Mouse (Mus musculus) midbrain, postnatal 0 days (tissue): ENCODE results near the gene Hnrnpul2. TPM values are rescaled to one million over a fixed set of nuclear protein-coding genes. Genes with fewer than 3 reads are reported as not detected.
"Not testable (repeated sequence)": the region's sequence is repeated elsewhere in the genome, so short reads cannot be mapped to it uniquely, and the experiment has no call there.

Experiments used
- ATAC-seq: fragments of 200-750 bp; cut with Nextera tagmentation; 2 replicates; pipeline ENCODE4 v1.8.0; 2017; ENCODE audit warnings: moderate number of reproducible peaks, mild to moderate bottlenecking, moderate TSS enrichment, moderate library complexity; ENCODE audit not compliant: low FRiP score
- DNase-seq: peaks from one replicate; pipeline ENCODE4 v3.0.0-alpha.2; 2015; ENCODE audit warnings: low spot score
- H3K27ac ChIP-seq: fragments of 300-500 bp; sonication (generic); 2 replicates; pipeline ENCODE4 v1.5.1; 2014; ENCODE audit warnings: low read depth, mild to moderate bottlenecking, low read length, mixed read lengths
- H3K27me3 ChIP-seq: fragments of 300-500 bp; sonication (generic); 2 replicates; pipeline ENCODE4 v1.6.1; 2014; ENCODE audit warnings: low read length, control low read depth, mixed read lengths; ENCODE audit not compliant: insufficient read depth
- H3K36me3 ChIP-seq: fragments of 300-500 bp; sonication (generic); 2 replicates; pipeline ENCODE4 v1.6.1; 2014; ENCODE audit warnings: low read length, control low read depth, mixed read lengths; ENCODE audit not compliant: insufficient read depth
- H3K4me1 ChIP-seq: fragments of 300-500 bp; sonication (generic); 2 replicates; pipeline ENCODE4 v1.6.1; 2014; ENCODE audit warnings: mild to moderate bottlenecking, control low read depth, antibody characterized with exemption, low read length, mixed read lengths; ENCODE audit not compliant: insufficient read depth
- H3K4me2 ChIP-seq: fragments of 300-500 bp; sonication (generic); 2 replicates; pipeline ENCODE4 v1.6.1; 2014; ENCODE audit warnings: low read depth, mild to moderate bottlenecking, low read length, mixed read lengths; ENCODE audit not compliant: poor library complexity, severe bottlenecking
- H3K4me3 ChIP-seq: fragments of 300-500 bp; sonication (generic); 2 replicates; pipeline ENCODE4 v1.5.1; 2014; ENCODE audit warnings: low read depth, mild to moderate bottlenecking, low read length, moderate library complexity
- H3K9ac ChIP-seq: fragments of 300-500 bp; sonication (generic); replicated peaks from 2 replicates; pipeline ENCODE4 v1.6.1; 2014; ENCODE audit warnings: mild to moderate bottlenecking, low read length, moderate library complexity, mixed read lengths; ENCODE audit not compliant: poor library complexity, severe bottlenecking
- H3K9me3 ChIP-seq: fragments of 300-500 bp; sonication (generic); 2 replicates; pipeline ENCODE4 v1.6.1; 2016; ENCODE audit warnings: low read length, control low read depth
- CTCF ChIP-seq: IDR thresholded peaks from 2 replicates; pipeline ENCODE4 v1.5.1; 2016; ENCODE audit warnings: antibody characterized with exemption, mild to moderate bottlenecking
- WGBS: fragments of 180-500 bp; shearing (Covaris S2); extraction: QIAGEN DNeasy Blood & Tissue Kit; methylation state at CpG from one replicate; pipeline ENCODE4 v1.1.7; 2014; 5-methylcytosine and 5-hydroxymethylcytosine counted together
- polyA plus RNA-seq: library from polyadenylated mRNA; unstranded; fragments of >200 nt; fragmentation: Nextera tagmentation; extraction: Ambion mirVana; gene quantifications from 2 replicates; pipeline ENCODE4 v1.2.1, GENCODE M21; 2015
- total RNA-seq: library from RNA; depleted of rRNA; stranded (reverse); fragments of >200 nt; gene quantifications from 2 replicates; pipeline ENCODE4 v1.2.3, GENCODE M21; 2014

The Hnrnpul2 gene
- total and polyA plus RNA-seq, 2 experiments from 2014 or later = 5.5 to 25.9 TPM

- Histone ChIP-seq H3K36me3 (peaks cover 7% of the 10 kb centered on the region), H3K4me1 (no peaks in the 10 kb centered on the region), H3K9ac (no peak overlapping the region), H3K4me2 (no peak overlapping the region), H3K27ac (no peak overlapping the region), H3K27me3 (no peaks in the 10 kb centered on the region), H3K9me3 (no peaks in the 10 kb centered on the region), H3K4me3 (no peak overlapping the region)
- no peak for TF ChIP-seq CTCF
- ATAC-seq (no peak), DNase-seq (no peak)
- WGBS = 84% methylated on average over 3 of the region's 3 CpGs
These were observed 33.3 kb downstream of the Hnrnpul2 start for GRCm38 (mm10) chr19:8853117-8853516.

DNA sequence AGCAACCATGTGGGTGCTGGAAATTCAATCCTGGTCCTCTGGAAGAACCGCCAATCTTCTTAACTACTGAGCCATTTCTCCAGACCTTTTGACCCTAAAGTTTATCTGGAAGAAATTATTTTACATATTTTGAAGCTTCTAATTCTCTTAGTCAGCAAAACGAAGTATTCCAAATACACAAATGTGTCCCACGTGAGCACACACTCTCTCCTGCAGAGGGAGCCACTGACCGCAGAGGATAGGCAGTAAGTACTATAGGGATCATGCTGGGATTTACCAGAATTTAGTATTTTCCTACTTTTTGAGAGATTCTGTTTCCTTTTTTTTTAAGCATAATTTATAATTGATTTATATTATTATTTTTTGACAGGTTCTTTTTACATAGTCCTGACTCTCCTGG lies 37.9 kb downstream of the Hnrnpul2 start:
- H3K9ac ChIP-seq = no peak overlapping the region
- WGBS = 44% methylated on average over 4 of the region's 4 CpGs
- H3K4me3 ChIP-seq = no peak overlapping the region

DNA sequence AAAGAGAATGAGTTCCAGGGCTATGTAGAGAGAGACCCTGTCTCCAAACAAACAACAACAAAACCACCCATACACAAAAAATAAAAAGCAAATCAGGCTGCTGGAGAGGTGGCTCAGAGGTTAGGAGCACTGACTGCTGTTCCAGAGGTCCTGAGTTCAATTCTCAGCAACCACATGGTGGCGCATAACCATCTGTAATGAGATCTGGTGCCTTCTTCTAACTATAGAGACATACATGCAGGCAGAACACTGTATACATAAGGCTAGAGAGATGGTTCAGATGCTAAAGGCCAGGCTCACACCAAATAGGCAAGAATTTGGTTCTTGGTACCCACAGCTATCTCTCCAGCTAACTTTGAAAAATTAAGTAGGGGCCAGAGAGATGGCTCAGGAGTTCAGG lies 39.2 kb downstream of the Hnrnpul2 start:
- peak; percentile 57 for TF ChIP-seq CTCF
- Histone ChIP-seq H3K9me3 (no peaks in the 10 kb centered on the region), H3K9ac (no peak overlapping the region), H3K27me3 (no peaks in the 10 kb centered on the region), H3K36me3 (no peaks in the 10 kb centered on the region), H3K27ac (no peak overlapping the region), H3K4me2 (no peak overlapping the region), H3K4me3 (no peak overlapping the region), H3K4me1 (no peaks in the 10 kb centered on the region)
- DNase-seq (no peak), ATAC-seq (no peak)
- 11% methylated on average over 1 of the region's 1 CpGs for WGBS

More for the DNA sequence above, 37.9 kb downstream of the Hnrnpul2 start:
- DNase-seq = peak; percentile 42
- Histone ChIP-seq H3K4me2 (no peak overlapping the region), H3K27me3 (no peaks in the 10 kb centered on the region), H3K36me3 (no peaks in the 10 kb centered on the region), H3K27ac (no peak overlapping the region), H3K9me3 (no peaks in the 10 kb centered on the region), H3K4me1 (no peaks in the 10 kb centered on the region)
- ATAC-seq = no peak
- TF ChIP-seq CTCF = peak; percentile 70

DNA sequence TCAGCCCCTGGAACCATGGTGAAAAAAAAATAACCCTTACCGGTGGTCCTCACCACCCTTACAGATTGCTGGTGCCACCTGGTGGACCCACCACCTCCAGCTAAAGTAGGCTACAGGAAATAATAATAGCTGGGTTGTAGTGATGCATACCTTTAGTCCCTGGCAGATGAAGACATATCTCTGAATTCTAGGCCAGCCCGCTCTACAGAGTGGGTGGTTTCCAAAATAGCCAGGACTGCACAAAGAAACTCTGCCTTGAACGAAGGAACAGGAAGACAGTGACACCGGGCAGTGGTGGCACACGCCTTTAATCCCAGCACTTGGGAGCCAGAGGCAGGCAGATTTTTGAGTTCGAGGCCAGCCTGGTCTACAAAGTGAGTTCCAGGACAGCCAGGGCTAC lies 44.5 kb downstream of the Hnrnpul2 start:
- 81% methylated on average over 6 of the region's 6 CpGs for WGBS
- H3K4me1 ChIP-seq = no peaks in the 10 kb centered on the region
- TF ChIP-seq CTCF = no peak
- ATAC-seq (no peak), DNase-seq (no peak)
- no peak overlapping the region for H3K9ac ChIP-seq
- no peak overlapping the region for H3K27ac ChIP-seq
- no peaks in the 10 kb centered on the region for H3K9me3 ChIP-seq
- H3K27me3 ChIP-seq = no peaks in the 10 kb centered on the region
- no peaks in the 10 kb centered on the region for H3K36me3 ChIP-seq
- H3K4me2 ChIP-seq = no peak overlapping the region
- H3K4me3 ChIP-seq = no peak overlapping the region

GRCm38 (mm10) chr19:8870381-8870780 lies 50.6 kb downstream of the Hnrnpul2 start:
- H3K4me2 ChIP-seq, DNase-seq, H3K9me3 ChIP-seq, H3K4me1 ChIP-seq, H3K27ac ChIP-seq, H3K9ac ChIP-seq, H3K4me3 ChIP-seq, H3K27me3 ChIP-seq, ATAC-seq: not testable (repeated sequence)
- WGBS = 66% methylated on average over 3 of the region's 3 CpGs
- peaks cover 19% of the 10 kb centered on the region for H3K36me3 ChIP-seq

GRCm38 (mm10) chr19:8870838-8871237 lies 51.0 kb downstream of the Hnrnpul2 start:
- Histone ChIP-seq H3K4me2 (peak overlapping the region; percentile 94), H3K9me3 (no peaks in the 10 kb centered on the region), H3K36me3 (peaks cover 23% of the 10 kb centered on the region), H3K27me3 (no peaks in the 10 kb centered on the region), H3K4me3 (peak overlapping the region; percentile 96), H3K9ac (peak overlapping the region; percentile 45; the same call in 1 of the 2 replicates), H3K27ac (peak overlapping the region; percentile 62), H3K4me1 (no peaks in the 10 kb centered on the region)
- 59% methylated on average over 9 of the region's 9 CpGs for WGBS
- no peak for TF ChIP-seq CTCF
- no peak for DNase-seq
- ATAC-seq = peak; percentile 34; the same call in 1 of the 2 replicates
